Mouse (Mus musculus) midbrain, embryonic 16.5 days (tissue): ENCODE measurements at regions not wholly inside any gene's neighbourhood (a gene's known extent, or its start where the extent isn't known, plus 50 kb on each side); places are given as distances from the start of the nearest gene placed in this dataset.

Source experiments
- ATAC-seq: fragments of 200-750 bp; cut with Nextera tagmentation; 2 replicates; pipeline ENCODE4 v1.8.0; 2017; ENCODE audit warnings: moderate TSS enrichment
- H3K27ac ChIP-seq: fragments of 300-500 bp; sonication (generic); 2 replicates; pipeline ENCODE4 v1.5.1; 2014; ENCODE audit warnings: mild to moderate bottlenecking, low read length, mixed read lengths
- H3K27me3 ChIP-seq: fragments of 300-500 bp; sonication (generic); 2 replicates; pipeline ENCODE4 v1.6.1; 2014; ENCODE audit warnings: low read depth, low read length, mixed read lengths; ENCODE audit not compliant: control insufficient read depth, insufficient read depth
- H3K36me3 ChIP-seq: fragments of 300-500 bp; sonication (generic); 2 replicates; pipeline ENCODE4 v1.6.1; 2014; ENCODE audit warnings: mild to moderate bottlenecking, low read length, moderate library complexity, mixed read lengths; ENCODE audit not compliant: control insufficient read depth, insufficient read depth
- H3K4me1 ChIP-seq: fragments of 300-500 bp; sonication (generic); 2 replicates; pipeline ENCODE4 v1.6.1; 2014; ENCODE audit warnings: mild to moderate bottlenecking, low read length, mixed read lengths; ENCODE audit not compliant: control insufficient read depth, insufficient read depth
- H3K4me2 ChIP-seq: fragments of 300-500 bp; sonication (generic); 2 replicates; pipeline ENCODE4 v1.6.1; 2014; ENCODE audit warnings: mild to moderate bottlenecking, low read length, mixed read lengths
- H3K4me3 ChIP-seq: fragments of 300-500 bp; sonication (generic); 2 replicates; pipeline ENCODE4 v1.5.1; 2014; ENCODE audit warnings: low read depth, mild to moderate bottlenecking, low read length, moderate library complexity, mixed read lengths
- H3K9ac ChIP-seq: fragments of 300-500 bp; sonication (generic); 2 replicates; pipeline ENCODE4 v1.6.1; 2014; ENCODE audit warnings: low read depth, low read length, mixed read lengths
- H3K9me3 ChIP-seq: fragments of 300-500 bp; sonication (generic); replicated peaks from 2 replicates; pipeline ENCODE4 v1.6.1; 2014; ENCODE audit warnings: mild to moderate bottlenecking, low read length, mixed read lengths; ENCODE audit not compliant: control insufficient read depth, poor library complexity, severe bottlenecking
- WGBS: fragments of 180-500 bp; shearing (Covaris S2); extraction: QIAGEN DNeasy Blood & Tissue Kit; methylation state at CpG from one replicate; pipeline ENCODE4 v1.1.7; 2014; 5-methylcytosine and 5-hydroxymethylcytosine counted together

GRCm38 (mm10) chrX:10904889-10905288 is 190.1 kb downstream of the Mid1ip1 start:
- H3K9me3 ChIP-seq = no peaks in the 10 kb centered on the region
- H3K4me1 ChIP-seq = no peaks in the 10 kb centered on the region

DNA sequence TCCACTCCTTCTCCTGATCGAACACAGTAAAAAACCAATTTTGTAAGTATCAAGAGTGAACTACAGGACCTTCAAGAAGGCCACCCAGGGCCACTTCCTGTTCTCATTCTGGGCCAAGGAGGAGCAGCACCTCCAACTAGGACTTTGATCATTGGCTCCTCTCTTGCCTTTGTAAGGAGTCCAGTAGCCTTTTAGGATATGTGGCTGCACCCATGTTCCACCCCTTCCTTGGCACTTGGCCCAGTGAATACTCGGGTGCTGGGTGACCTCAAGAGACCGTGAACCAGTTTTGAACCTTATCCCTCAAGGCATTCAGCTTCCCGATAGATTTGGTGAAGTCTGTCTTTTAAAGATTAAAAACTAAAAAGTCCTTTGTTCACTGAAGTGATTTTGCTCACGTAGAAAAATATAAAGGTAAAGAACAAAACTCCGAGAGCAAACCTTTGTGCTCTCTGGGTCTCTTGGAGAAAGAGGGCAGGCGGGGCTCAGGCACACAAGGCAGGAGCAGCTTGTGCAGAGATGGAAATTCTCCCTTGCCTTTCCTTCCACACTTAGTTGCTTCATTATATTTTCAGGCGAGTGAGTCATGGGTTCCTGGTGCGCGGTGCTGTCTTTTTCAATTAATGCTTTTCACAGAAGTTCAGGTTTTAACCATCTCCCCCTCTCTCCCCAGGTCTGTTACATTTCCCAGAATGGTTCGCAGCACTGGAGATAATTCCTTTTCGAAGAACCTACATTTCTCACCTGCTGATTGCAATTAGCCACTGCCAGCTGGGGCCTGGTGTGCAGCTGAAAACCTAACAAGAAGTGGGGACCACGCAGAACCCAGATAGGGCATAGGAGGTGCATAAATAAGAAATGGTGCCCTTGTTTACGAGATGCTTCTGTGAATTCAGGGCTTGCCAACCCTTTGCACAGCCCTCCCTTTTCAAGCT is 196.6 kb downstream of the Mid1ip1 start:
- H3K27ac ChIP-seq = no peak overlapping the region
- 69% methylated on average over 14 of the region's 14 CpGs for WGBS
- H3K9me3 ChIP-seq = no peaks in the 10 kb centered on the region
- no peak overlapping the region for H3K4me2 ChIP-seq
- H3K4me1 ChIP-seq = no peaks in the 10 kb centered on the region
- no peaks in the 10 kb centered on the region for H3K27me3 ChIP-seq
- no peak overlapping the region for H3K4me3 ChIP-seq
- H3K9ac ChIP-seq = no peak overlapping the region
- no peaks in the 10 kb centered on the region for H3K36me3 ChIP-seq
- no peak for ATAC-seq

More at GRCm38 (mm10) chrX:10904889-10905288, 190.1 kb downstream of the Mid1ip1 start:
- H3K4me3 ChIP-seq = no peak overlapping the region
- no peaks in the 10 kb centered on the region for H3K36me3 ChIP-seq
- ATAC-seq = no peak
- H3K27me3 ChIP-seq = no peaks in the 10 kb centered on the region
- 48% methylated on average over 3 of the region's 3 CpGs for WGBS
- no peak overlapping the region for H3K27ac ChIP-seq
- H3K9ac ChIP-seq = no peak overlapping the region
- no peak overlapping the region for H3K4me2 ChIP-seq
